Mouse (Mus musculus): Measurements from ENCODE around the gene Manea. TPM values are rescaled to one million over a fixed set of nuclear protein-coding genes. Genes with fewer than 3 reads are reported as not detected.
"Not testable (repeated sequence)": the region's sequence is repeated elsewhere in the genome, so short reads cannot be mapped to it uniquely, and the experiment has no call there.

The Manea gene
- 10 to 100 TPM; 23.0 to 24.9 TPM for total RNA-seq (2021)
- long read RNA-seq, experiment 1, full-length matches to known transcripts = 3 of 7 reads
- long read RNA-seq, experiment 1, partial matches to known transcripts = 0 of 7 reads
- long read RNA-seq, experiment 1, other reads (novel, unspliced or antisense) = 4 of 7 reads
- long read RNA-seq, experiment 2, full-length matches to known transcripts = 4 of 5 reads
- long read RNA-seq, experiment 2, partial matches to known transcripts = 1 of 5 reads
- long read RNA-seq, experiment 2, other reads (novel, unspliced or antisense) = 0 of 5 reads

- peak; percentile 97 for DNase-seq
These were observed at the start of gene Manea for GRCm38 (mm10) chr4:26346443-26347106. TSS of gene Manea (minus strand) at chr4:26346891.

GRCm38 (mm10) chr4:26354616-26355015, 7.9 kb upstream of the Manea start:
- no peak for DNase-seq

DNA sequence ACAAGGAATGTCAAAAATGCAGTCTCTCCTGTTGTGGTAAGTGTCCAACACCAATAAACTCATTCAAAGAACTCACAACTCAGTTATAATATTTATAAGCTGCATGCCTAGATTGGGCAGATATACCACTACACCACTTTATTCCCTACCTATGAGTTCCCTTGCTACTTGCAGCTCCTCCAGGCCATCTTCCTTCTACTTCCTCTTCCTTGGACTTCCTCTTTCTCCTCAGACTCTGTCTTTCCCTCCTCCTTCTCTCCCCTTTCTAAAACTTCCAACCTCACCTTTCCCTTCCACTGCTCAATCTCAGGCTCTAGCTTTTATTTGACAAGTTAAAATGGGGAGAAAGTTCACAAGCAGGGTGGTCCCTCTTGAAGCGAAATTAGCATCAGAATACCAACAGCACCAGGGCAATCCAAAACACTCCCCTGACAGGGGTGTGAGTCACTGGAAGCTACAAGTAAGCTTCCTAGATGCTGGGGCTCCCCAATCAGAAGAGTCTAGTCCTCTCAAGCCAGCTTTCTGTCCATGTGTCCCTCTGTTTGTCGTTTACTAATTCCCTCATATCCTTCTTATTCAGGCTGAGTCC, 7.0 kb upstream of the Manea start:
- no peak for DNase-seq

DNA sequence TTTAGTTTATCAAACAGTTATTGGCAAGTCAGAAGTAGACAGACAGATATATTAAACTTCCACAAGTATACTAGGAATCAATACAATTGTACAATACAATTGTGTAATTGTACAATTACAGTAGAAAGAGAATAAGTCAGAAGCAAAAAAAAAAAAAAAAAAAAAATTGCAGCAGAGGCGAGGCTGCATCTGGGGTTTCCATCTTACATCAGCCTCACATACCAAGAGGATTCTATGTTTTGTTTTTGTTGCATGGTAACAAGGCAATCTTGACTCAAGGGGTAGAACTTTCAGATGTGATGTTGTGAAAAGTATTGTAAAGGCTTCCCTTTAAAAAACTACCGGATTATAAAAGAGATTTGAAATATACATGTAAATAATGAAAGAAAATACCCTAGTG, 548 bp upstream of the Manea start:
- no peak for DNase-seq

GRCm38 (mm10) chr4:26345741-26346442, 799 bp downstream of the Manea start:
- DNase-seq = peak; percentile 8

DNA sequence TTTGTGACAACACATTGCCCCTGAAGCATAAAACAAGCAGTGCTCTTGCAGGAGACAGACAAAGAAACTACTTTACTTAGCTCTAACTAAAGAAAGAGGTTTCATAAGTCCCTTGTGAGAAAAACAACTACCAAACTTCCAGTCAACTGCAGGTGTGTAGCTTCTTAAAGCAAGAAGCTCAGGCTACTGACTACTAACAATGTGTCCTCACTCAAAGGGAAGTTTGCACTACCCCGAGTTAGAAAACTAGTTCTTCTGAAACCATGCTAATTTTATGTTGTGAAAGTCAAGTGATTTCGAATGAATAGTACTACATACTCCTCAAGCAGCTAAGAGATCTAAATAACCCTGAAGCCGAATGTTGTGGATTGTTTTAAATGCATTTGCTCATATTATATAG, 1.6 kb downstream of the Manea start:
- DNase-seq = no peak

GRCm38 (mm10) chr4:26342346-26342745, 4.3 kb downstream of the Manea start:
- DNase-seq = no peak

DNA sequence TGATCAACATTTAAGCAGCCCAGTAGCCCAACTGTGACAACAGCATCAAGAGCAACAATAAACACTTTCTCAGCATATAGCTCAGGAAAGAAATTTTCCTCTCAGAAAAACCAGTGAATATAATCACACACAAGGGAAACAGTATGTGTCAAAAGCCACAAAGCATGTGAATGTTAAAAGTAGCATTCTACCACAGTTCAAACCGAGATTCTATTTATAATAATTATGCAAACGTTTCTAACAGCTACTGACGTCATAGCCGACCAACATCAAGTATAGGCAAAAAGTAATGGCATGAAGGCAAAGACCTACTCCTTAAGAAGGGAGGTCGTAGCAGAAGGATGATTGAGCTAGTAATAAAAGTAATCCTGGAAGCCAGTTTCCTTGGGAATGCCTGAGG, 8.1 kb downstream of the Manea start:
- DNase-seq = no peak

DNA sequence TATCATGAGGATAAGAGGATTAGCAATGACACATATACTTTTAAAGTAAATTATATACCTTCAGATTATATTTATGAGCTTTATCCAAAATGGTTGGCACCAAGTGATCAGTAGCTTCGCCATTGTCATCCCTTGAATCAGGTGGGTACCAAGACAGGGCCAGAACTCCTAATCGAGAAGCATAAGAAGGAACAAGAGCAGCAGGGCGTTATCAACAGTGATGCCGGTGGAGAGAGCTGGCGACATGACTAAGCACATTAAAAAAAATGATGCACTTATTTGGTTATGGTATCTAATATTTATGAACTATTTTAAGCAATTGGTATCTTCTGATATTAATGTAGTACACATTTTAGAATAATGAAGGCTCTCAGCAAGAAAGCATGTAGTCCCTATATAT, 10.1 kb downstream of the Manea start:
- no peak for DNase-seq

DNA sequence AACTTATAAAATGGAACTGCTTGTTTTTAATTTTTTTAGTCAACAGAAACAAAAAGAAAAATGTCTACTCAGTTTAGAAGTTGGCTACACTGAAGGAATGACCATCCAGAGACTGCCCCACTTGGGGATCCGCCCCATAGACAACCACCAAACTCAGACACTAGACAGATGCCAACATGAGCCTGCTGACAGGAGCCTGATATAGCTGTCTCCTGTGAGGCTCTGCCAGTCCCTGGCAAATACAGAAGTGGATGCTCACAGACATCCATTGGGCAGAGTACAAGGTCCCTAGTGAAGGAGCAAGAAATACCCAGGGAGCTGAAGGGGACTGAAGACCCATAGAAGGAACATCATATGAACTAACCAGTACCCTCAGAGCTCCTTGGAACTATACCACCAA, 42.0 kb downstream of the Manea start:
- not testable (repeated sequence) for DNase-seq

DNA sequence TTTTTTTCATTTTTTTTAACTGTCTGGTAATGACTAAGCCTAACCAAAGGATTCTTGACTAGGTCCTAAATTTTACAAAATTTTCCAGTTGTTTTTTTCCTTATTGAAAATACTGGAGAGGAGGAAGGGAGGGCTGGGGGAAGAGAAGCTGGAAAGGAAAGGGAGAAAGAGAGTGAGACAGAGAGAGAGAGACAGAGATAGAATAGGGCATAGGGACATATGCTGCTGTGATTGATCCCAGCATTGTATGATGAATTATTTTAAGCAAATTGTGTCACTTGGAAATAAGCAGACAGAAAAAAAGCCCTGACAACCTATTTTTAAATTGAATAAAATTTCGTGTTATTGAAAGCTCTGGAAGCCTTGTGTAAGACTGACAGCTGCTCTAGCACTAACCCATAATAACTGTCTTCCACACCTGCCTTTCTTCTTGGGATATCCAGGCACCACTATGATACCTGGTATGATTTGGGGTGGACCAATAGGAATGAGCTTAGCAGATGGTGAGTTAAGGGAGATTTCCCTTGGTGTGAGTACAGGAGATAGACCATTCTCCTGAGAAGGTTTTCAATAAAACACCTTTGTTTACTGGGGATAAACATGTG, 69.5 kb downstream of the Manea start:
- DNase-seq = no peak

DNA sequence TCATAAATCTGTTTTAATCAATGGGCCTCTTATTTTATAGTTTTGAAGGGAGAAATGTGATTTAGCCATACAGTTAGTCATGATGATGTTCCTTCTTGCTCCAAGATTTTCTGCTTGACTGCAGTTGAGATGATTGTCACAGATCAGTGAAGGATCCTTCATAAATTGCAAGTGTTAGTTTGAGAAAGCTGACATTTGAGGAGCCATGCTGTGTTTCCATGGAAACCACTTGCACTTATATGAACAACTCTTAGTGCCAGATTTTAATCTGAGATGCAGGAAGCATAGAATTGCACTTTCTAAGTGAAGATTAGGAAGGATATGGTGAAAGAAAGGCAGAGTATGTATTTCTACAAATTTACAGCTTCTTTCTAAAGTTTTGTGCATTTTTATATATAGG, 70.4 kb downstream of the Manea start:
- DNase-seq = no peak

- no peak for DNase-seq
These were observed 70.9 kb downstream of the Manea start for GRCm38 (mm10) chr4:26275769-26276168.

Measured in adrenal gland, postnatal 10 days (tissue).